Mouse (Mus musculus) lung, postnatal 0 days (tissue): ENCODE results near the gene Arhgap9.

Source experiments
- CTCF ChIP-seq: IDR thresholded peaks from 2 replicates; pipeline ENCODE4 v1.5.1; 2016; ENCODE audit warnings: antibody characterized with exemption, mild to moderate bottlenecking
- EP300 ChIP-seq: IDR thresholded peaks from 2 replicates; pipeline ENCODE4 v1.6.1; 2016; ENCODE audit warnings: antibody characterized with exemption, mild to moderate bottlenecking, control low read depth

DNA sequence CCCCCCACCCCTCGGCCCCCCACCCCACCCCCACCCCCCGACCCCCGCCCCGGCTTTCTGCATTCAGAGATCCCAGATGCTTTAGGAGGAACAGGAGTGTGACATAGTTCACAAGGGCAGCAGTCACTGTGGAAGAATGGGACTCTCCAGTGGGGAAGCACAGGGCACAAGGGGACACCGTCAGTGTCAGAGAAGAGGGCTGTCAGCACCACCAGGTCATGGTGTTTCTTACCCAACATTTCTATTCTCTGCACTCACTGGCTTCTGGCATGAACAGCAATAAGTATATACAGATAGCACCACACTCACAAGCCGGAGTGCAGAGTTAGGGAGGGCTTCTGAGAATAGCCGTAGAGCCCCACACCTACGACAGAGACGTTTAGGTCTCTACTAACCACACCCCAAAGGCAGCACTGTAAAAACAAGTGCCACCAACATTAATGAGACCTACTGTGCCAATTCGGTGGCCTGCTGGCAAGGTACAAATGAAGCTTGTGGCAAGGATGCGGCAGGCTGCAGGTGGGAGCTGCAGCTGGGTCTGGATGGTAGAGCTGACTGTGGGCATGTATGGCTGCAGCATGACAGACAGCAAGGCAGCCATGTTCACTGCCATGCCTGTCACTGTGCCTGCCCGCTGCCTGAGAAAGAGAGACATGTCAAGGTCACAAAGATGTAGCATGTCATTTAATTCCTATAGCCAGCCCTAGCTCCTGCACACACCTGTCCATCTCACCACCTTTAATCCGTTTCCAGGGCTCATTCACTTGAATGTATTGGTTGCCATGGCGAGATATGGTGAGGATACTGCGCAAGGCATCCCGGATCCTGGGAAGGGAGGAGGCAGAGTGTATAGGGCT lies 24.5 kb upstream of the Arhgap9 start:
- TF ChIP-seq CTCF (no peak), EP300 (no peak)
